23 mouse cellular contexts compared by ENCODE assay signal in the genomic region with DNA sequence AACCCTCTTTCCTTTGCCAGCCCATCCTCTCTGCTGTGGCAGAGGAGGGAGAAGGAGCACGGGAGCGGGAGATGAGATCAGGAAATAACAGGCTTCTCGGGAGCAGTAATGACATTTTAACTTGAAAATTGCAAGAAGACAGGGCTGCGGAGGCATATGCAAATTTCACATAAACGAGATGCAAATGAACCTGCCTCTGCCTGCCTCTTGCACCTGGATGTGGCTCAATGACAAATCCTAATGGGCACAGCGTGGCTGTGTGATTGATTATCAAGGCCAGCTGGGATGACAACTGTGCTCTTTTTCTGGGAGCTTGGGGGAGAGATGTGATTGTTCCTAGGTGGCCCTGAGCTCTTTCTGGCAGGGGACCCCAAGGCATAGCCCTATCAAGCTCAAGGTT. TPM values are rescaled to one million over a fixed set of nuclear protein-coding genes. Genes with fewer than 3 reads are reported as not detected.
A peak's percentile ranks its signal among the peaks of the same experiment; 100 is the strongest.
DNase-seq lines count a peak whose midpoint lies in the region; ATAC-seq and TF ChIP-seq lines count a peak whose summit lies in the region.
"Had no signal": no experiment of that assay in that cellular context is flagged by ENCODE, and none has a peak within 500 bp of the region (broad histone marks: within the 10 kb centered on the region; RNA-seq: fewer than 3 reads in every experiment).

No protein-coding gene starts in this region.

- no peak for TF ChIP-seq CTCF in E14TG2a.4 (conservative IDR thresholded peaks at IDR 0.05; ENCODE audit: low read length)
- no peak for TF ChIP-seq CTCF in midbrain, postnatal 0 days (IDR thresholded peaks at IDR 0.05)

- WGBS in hindbrain, embryonic 12.5 days = 44% methylated on average over 6 of the region's 6 CpGs
- WGBS in midbrain, postnatal 0 days = 43% methylated on average over 6 of the region's 6 CpGs

- peak; percentile 35 for DNase-seq in A20 (ENCODE audit: low read depth, low spot score)
- no peak for DNase-seq in midbrain, postnatal 0 days (ENCODE audit: low spot score)
- no peak for DNase-seq in layer of hippocampus, postnatal 14 days (ENCODE audit: low spot score in 2 of 2)
- no peak for DNase-seq in right cerebral cortex, postnatal 25 days
- no peak for DNase-seq in left cerebral cortex, adult 11 months (ENCODE audit: low spot score)
- DNase-seq: cerebellum, adult 11-12 months; heart, postnatal 4 days; lung, embryonic 14.5 days; lung, postnatal 4 days; retina, postnatal 1 day; thymus, adult 18-20 months had no signal

- H3K4me1 ChIP-seq in E14TG2a.4 (replicated peaks; ENCODE audit: low read depth, low read length) = peaks cover 52% of the 10 kb centered on the region
- peaks cover 24% of the 10 kb centered on the region for H3K4me1 ChIP-seq in hindbrain, embryonic 12.5 days
- H3K4me1 ChIP-seq in midbrain, postnatal 0 days (ENCODE audit: insufficient read depth, low read length) = no peaks in the 10 kb centered on the region

- ATAC-seq in hindbrain, embryonic 12.5 days (ENCODE audit: low FRiP score) = peak; percentile 57
- no peak for ATAC-seq in midbrain, postnatal 0 days (ENCODE audit: low FRiP score)
- ATAC-seq: CD4-positive, CD25-positive, alpha-beta regulatory T cell, adult 4 months; intestine, postnatal 0 days; liver, embryonic 12.5 days had no signal

- no peak overlapping the region for H3K9ac ChIP-seq in hindbrain, embryonic 12.5 days
- H3K9ac ChIP-seq in midbrain, postnatal 0 days (replicated peaks; ENCODE audit: low read length, poor library complexity, severe bottlenecking) = 0 out of 2 replicates have a peak overlapping the region, but pooled peaks have one; percentile 2
- H3K9ac ChIP-seq: embryonic facial prominence, embryonic 12.5 days; heart, embryonic 13.5 days; liver, embryonic 12.5 days; lung, embryonic 14.5 days; midbrain, embryonic 12.5 days had no signal

- H3K9me3 ChIP-seq in E14TG2a.4 (ENCODE audit: low read length) = no peaks in the 10 kb centered on the region
- no peaks in the 10 kb centered on the region for H3K9me3 ChIP-seq in hindbrain, embryonic 12.5 days (replicated peaks)
- no peaks in the 10 kb centered on the region for H3K9me3 ChIP-seq in midbrain, postnatal 0 days (ENCODE audit: low read length)
- H3K9me3 ChIP-seq: embryonic facial prominence, embryonic 12.5 days; heart, embryonic 13.5 days; liver, embryonic 12.5 days; midbrain, embryonic 12.5 days had no signal

- 0 out of 2 replicates have a peak, but pooled peaks cover 3% of the 10 kb centered on the region for H3K27me3 ChIP-seq in E14TG2a.4 (ENCODE audit: insufficient read depth, low read length)
- H3K27me3 ChIP-seq in hindbrain, embryonic 12.5 days = no peaks in the 10 kb centered on the region
- no peaks in the 10 kb centered on the region for H3K27me3 ChIP-seq in midbrain, postnatal 0 days (ENCODE audit: insufficient read depth, low read length)
- H3K27me3 ChIP-seq: embryonic facial prominence, embryonic 12.5 days; heart, embryonic 13.5 days had no signal

- no peak overlapping the region for H3K4me2 ChIP-seq in hindbrain, embryonic 12.5 days (replicated peaks)
- no peak overlapping the region for H3K4me2 ChIP-seq in midbrain, postnatal 0 days (ENCODE audit: low read depth, low read length, poor library complexity, severe bottlenecking)
- H3K4me2 ChIP-seq: embryonic facial prominence, embryonic 12.5 days; heart, embryonic 13.5 days; liver, embryonic 12.5 days; lung, embryonic 14.5 days; midbrain, embryonic 12.5 days had no signal

- H3K36me3 ChIP-seq in E14TG2a.4 (ENCODE audit: insufficient read depth, low read length) = no peaks in the 10 kb centered on the region
- no peaks in the 10 kb centered on the region for H3K36me3 ChIP-seq in hindbrain, embryonic 12.5 days
- H3K36me3 ChIP-seq in midbrain, postnatal 0 days (ENCODE audit: insufficient read depth, low read length) = no peaks in the 10 kb centered on the region
- H3K36me3 ChIP-seq: embryonic facial prominence, embryonic 12.5 days; heart, embryonic 13.5 days; liver, embryonic 12.5 days; midbrain, embryonic 12.5 days had no signal

- H3K4me3 ChIP-seq in E14TG2a.4 (replicated peaks; ENCODE audit: low read length) = 0 out of 2 replicates have a peak overlapping the region, but pooled peaks have one; percentile 17
- H3K4me3 ChIP-seq in hindbrain, embryonic 12.5 days = no peak overlapping the region
- H3K4me3 ChIP-seq in midbrain, postnatal 0 days (ENCODE audit: low read depth, low read length) = no peak overlapping the region
- H3K4me3 ChIP-seq: embryonic facial prominence, embryonic 12.5 days; heart, embryonic 13.5 days; layer of hippocampus, adult 2 months; liver, embryonic 12.5 days; midbrain, embryonic 12.5 days had no signal

- peak overlapping the region; percentile 78 for H3K27ac ChIP-seq in hindbrain, embryonic 12.5 days
- peak overlapping the region; percentile 43; the same call in 1 of the 2 replicates for H3K27ac ChIP-seq in midbrain, postnatal 0 days (ENCODE audit: low read depth, low read length)
- H3K27ac ChIP-seq: embryonic facial prominence, embryonic 12.5 days; heart, embryonic 13.5 days; kidney, postnatal 0 days; layer of hippocampus, adult 2 months; liver, embryonic 12.5 days; midbrain, embryonic 12.5 days had no signal

RNA-seq across cellular contexts. Expression of a gene that starts 35.7 kb away (rescaled TPM):
- polyA plus RNA-seq in hindbrain, embryonic 12.5 days (2016; fragmentation: Nextera tagmentation; extraction: Ambion mirVana) = 9.9 and 11.1 TPM in 2 replicates
- 13.3 and 16.0 TPM in 2 replicates for total RNA-seq in midbrain, postnatal 0 days (2014; rRNA removed)
- 6.8 and 8.6 TPM in 2 replicates for polyA plus RNA-seq in midbrain, postnatal 0 days (2015; fragmentation: Nextera tagmentation; extraction: Ambion mirVana)
- 1 to 10 TPM; 5.8 to 6.0 TPM for total RNA-seq in layer of hippocampus, postnatal 14 days (2021)

RNA-seq across cellular contexts. Expression of a gene that starts 47.1 kb away (rescaled TPM):
- polyA plus RNA-seq in hindbrain, embryonic 12.5 days (2016; fragmentation: Nextera tagmentation; extraction: Ambion mirVana) = 8.2 and 8.9 TPM in 2 replicates
- total RNA-seq in midbrain, postnatal 0 days (2014; rRNA removed) = 4.6 and 5.5 TPM in 2 replicates
- 1.1 and 1.5 TPM in 2 replicates for polyA plus RNA-seq in midbrain, postnatal 0 days (2015; fragmentation: Nextera tagmentation; extraction: Ambion mirVana)
- total RNA-seq in layer of hippocampus, postnatal 14 days (2021) = 1 to 10 TPM; 4.7 to 4.9 TPM
- total RNA-seq: MEL; neutrophil, adult 5-6 weeks had no signal
- polyA plus RNA-seq: CD4-positive, CD25-positive, alpha-beta regulatory T cell, adult 4 months had no signal
